Mouse (Mus musculus) liver, embryonic 13.5 days (tissue): ENCODE results near the gene Lmntd1. TPM values are rescaled to one million over a fixed set of nuclear protein-coding genes. Genes with fewer than 3 reads are reported as not detected.

ENCODE experiments used
- ATAC-seq: fragments of 200-750 bp; cut with Nextera tagmentation; 2 replicates; pipeline ENCODE4 v1.8.0; 2017; ENCODE audit warnings: low read depth, mild to moderate bottlenecking, moderate number of reproducible peaks, moderate library complexity
- DNase-seq: peaks from one replicate; pipeline ENCODE4 v3.0.0; 2022
- H3K27ac ChIP-seq: fragments of 300-500 bp; sonication (generic); 2 replicates; pipeline ENCODE4 v1.5.1; 2015; ENCODE audit warnings: moderate library complexity, mild to moderate bottlenecking, inconsistent platforms
- H3K27me3 ChIP-seq: fragments of 300-500 bp; sonication (generic); 2 replicates; pipeline ENCODE4 v1.6.1; 2015; ENCODE audit warnings: mild to moderate bottlenecking, inconsistent platforms
- H3K36me3 ChIP-seq: fragments of 300-500 bp; sonication (generic); 2 replicates; pipeline ENCODE4 v1.6.1; 2015; ENCODE audit warnings: mild to moderate bottlenecking, inconsistent platforms
- H3K4me1 ChIP-seq: fragments of 300-500 bp; sonication (generic); replicated peaks from 2 replicates; pipeline ENCODE4 v1.6.1; 2015; ENCODE audit warnings: inconsistent platforms
- H3K4me2 ChIP-seq: fragments of 300-500 bp; sonication (generic); 2 replicates; pipeline ENCODE4 v1.6.1; 2015; ENCODE audit warnings: inconsistent platforms, mild to moderate bottlenecking, moderate library complexity
- H3K4me3 ChIP-seq: fragments of 300-500 bp; sonication (generic); replicated peaks from 2 replicates; pipeline ENCODE4 v1.5.1; 2015; ENCODE audit warnings: mild to moderate bottlenecking, inconsistent platforms
- H3K9ac ChIP-seq: fragments of 300-500 bp; sonication (generic); 2 replicates; pipeline ENCODE4 v1.6.1; 2015; ENCODE audit warnings: mild to moderate bottlenecking, inconsistent platforms
- H3K9me3 ChIP-seq: fragments of 300-500 bp; sonication (generic); replicated peaks from 2 replicates; pipeline ENCODE4 v1.6.1; 2016; ENCODE audit warnings: inconsistent platforms
- WGBS: fragments of 180-500 bp; shearing (Covaris S2); methylation state at CpG from one replicate; pipeline ENCODE4 v1.1.7; 2015; ENCODE audit not compliant: insufficient replicate concordance; 5-methylcytosine and 5-hydroxymethylcytosine counted together
- polyA plus RNA-seq: library from polyadenylated mRNA; unstranded; fragments of >200 nt; fragmentation: Nextera tagmentation; extraction: Ambion mirVana; gene quantifications from 2 replicates; pipeline ENCODE4 v1.2.1, GENCODE M21; 2015

Gene Lmntd1
- polyA plus RNA-seq, 1 experiment from 2014 or later: not detected

GRCm38 (mm10) chr6:145335876-145336768, 278.0 kb downstream of the Lmntd1 start:
- H3K27me3 ChIP-seq: peaks cover 14% of the 10 kb centered on the region
- peaks cover 38% of the 10 kb centered on the region for H3K4me1 ChIP-seq
- ATAC-seq: no peak
- peak overlapping the region; percentile 77 for H3K27ac ChIP-seq
- H3K9ac ChIP-seq: no peak overlapping the region
- H3K4me2 ChIP-seq: 0 out of 2 replicates have a peak overlapping the region, but pooled peaks have one; percentile 6
- 55% methylated on average over 18 of the region's 18 CpGs for WGBS
- no peak for DNase-seq
- no peaks in the 10 kb centered on the region; the same call in 1 of the 2 replicates for H3K9me3 ChIP-seq
- no peaks in the 10 kb centered on the region for H3K36me3 ChIP-seq
- H3K4me3 ChIP-seq: no peak overlapping the region

GRCm38 (mm10) chr6:145334211-145334610, 279.9 kb downstream of the Lmntd1 start:
- DNase-seq (no peak), ATAC-seq (no peak)
- peaks cover 12% of the 10 kb centered on the region for H3K27me3 ChIP-seq
- H3K9ac ChIP-seq: no peak overlapping the region
- H3K4me2 ChIP-seq: no peak overlapping the region
- no peak overlapping the region for H3K27ac ChIP-seq
- 61% methylated on average over 3 of the region's 3 CpGs for WGBS
- H3K36me3 ChIP-seq: no peaks in the 10 kb centered on the region
- peaks cover 19% of the 10 kb centered on the region for H3K4me1 ChIP-seq
- no peak overlapping the region for H3K4me3 ChIP-seq
- no peaks in the 10 kb centered on the region; the same call in 1 of the 2 replicates for H3K9me3 ChIP-seq

- H3K4me1 ChIP-seq: peaks cover 11% of the 10 kb centered on the region; the same call in 1 of the 2 replicates
- H3K4me3 ChIP-seq: no peak overlapping the region
- H3K9me3 ChIP-seq: no peaks in the 10 kb centered on the region
- H3K27ac ChIP-seq: no peak overlapping the region
- no peak overlapping the region for H3K4me2 ChIP-seq
- ATAC-seq (no peak), DNase-seq (no peak)
- whole genome bisulfite sequencing: 66% methylated on average over 12 of the region's 12 CpGs
- no peaks in the 10 kb centered on the region for H3K27me3 ChIP-seq
- H3K9ac ChIP-seq: no peak overlapping the region
- no peaks in the 10 kb centered on the region for H3K36me3 ChIP-seq
Observed at GRCm38 (mm10) chr6:145326141-145326806, 287.8 kb downstream of the Lmntd1 start.

GRCm38 (mm10) chr6:145325095-145325494, 289.0 kb downstream of the Lmntd1 start:
- ATAC-seq: no peak
- no peak for DNase-seq
- Histone ChIP-seq H3K4me2 (no peak overlapping the region), H3K9me3 (no peaks in the 10 kb centered on the region), H3K4me3 (no peak overlapping the region), H3K4me1 (peaks cover 11% of the 10 kb centered on the region; the same call in 1 of the 2 replicates), H3K36me3 (no peaks in the 10 kb centered on the region), H3K27ac (no peak overlapping the region), H3K27me3 (no peaks in the 10 kb centered on the region), H3K9ac (no peak overlapping the region)
- WGBS: 54% methylated on average over 6 of the region's 6 CpGs

- Histone ChIP-seq H3K9me3 (no peaks in the 10 kb centered on the region), H3K4me1 (peaks cover 11% of the 10 kb centered on the region; the same call in 1 of the 2 replicates), H3K27me3 (no peaks in the 10 kb centered on the region), H3K9ac (no peak overlapping the region), H3K4me2 (no peak overlapping the region), H3K27ac (no peak overlapping the region), H3K4me3 (no peak overlapping the region), H3K36me3 (no peaks in the 10 kb centered on the region)
- DNase-seq: no peak
- ATAC-seq: no peak
- 48% methylated on average over 7 of the region's 7 CpGs for WGBS
Observed at GRCm38 (mm10) chr6:145324470-145324869, 289.6 kb downstream of the Lmntd1 start.

GRCm38 (mm10) chr6:145322246-145322645, 291.9 kb downstream of the Lmntd1 start:
- Histone ChIP-seq H3K9me3 (no peaks in the 10 kb centered on the region), H3K36me3 (no peaks in the 10 kb centered on the region), H3K4me2 (no peak overlapping the region), H3K9ac (no peak overlapping the region), H3K4me3 (no peak overlapping the region), H3K27ac (no peak overlapping the region), H3K4me1 (peaks cover 11% of the 10 kb centered on the region; the same call in 1 of the 2 replicates), H3K27me3 (no peaks in the 10 kb centered on the region)
- 67% methylated on average over 7 of the region's 7 CpGs for WGBS
- ATAC-seq: 0 out of 2 replicates have a peak, but pooled peaks have one; percentile 12
- DNase-seq: no peak

GRCm38 (mm10) chr6:145320156-145320555, 294.0 kb downstream of the Lmntd1 start:
- H3K4me2 ChIP-seq: no peak overlapping the region
- no peaks in the 10 kb centered on the region for H3K9me3 ChIP-seq
- no peak overlapping the region for H3K9ac ChIP-seq
- H3K4me3 ChIP-seq: no peak overlapping the region
- H3K27ac ChIP-seq: no peak overlapping the region
- no peak for ATAC-seq
- WGBS: 83% methylated on average over 10 of the region's 10 CpGs
- peaks cover 8% of the 10 kb centered on the region; the same call in 1 of the 2 replicates for H3K4me1 ChIP-seq
- no peak for DNase-seq
- H3K36me3 ChIP-seq: no peaks in the 10 kb centered on the region
- H3K27me3 ChIP-seq: no peaks in the 10 kb centered on the region

Other genes starting within 250 kb of the Lmntd1 start
- not detected in 2 replicates for gene Tuba3b, start 1.4 kb upstream of the Lmntd1 start, polyA plus RNA-seq
- gene Rassf8, start 132.4 kb upstream of the Lmntd1 start, polyA plus RNA-seq: 0.91 and 0.92 TPM in 2 replicates